Mouse (Mus musculus) forebrain, embryonic 11.5 days (tissue): ENCODE results near the gene Prmt3. TPM values are rescaled to one million over a fixed set of nuclear protein-coding genes. Genes with fewer than 3 reads are reported as not detected.

Experiments used
- ATAC-seq: fragments of 200-750 bp; cut with Nextera tagmentation; replicated peaks from 2 replicates; pipeline ENCODE4 v1.8.0; 2017; ENCODE audit warnings: moderate TSS enrichment; ENCODE audit not compliant: low FRiP score
- DNase-seq: peaks from one replicate; pipeline ENCODE4 v3.0.0-alpha.2; 2017; ENCODE audit warnings: low spot score
- H3K27ac ChIP-seq: fragments of 300-500 bp; sonication (generic); 2 replicates; pipeline ENCODE4 v1.5.1; 2014; ENCODE audit warnings: low read depth, low read length
- H3K27me3 ChIP-seq: fragments of 300-500 bp; sonication (generic); 2 replicates; pipeline ENCODE4 v1.6.1; 2014; ENCODE audit warnings: mild to moderate bottlenecking, low read length, mixed read lengths; ENCODE audit not compliant: control insufficient read depth, insufficient read depth
- H3K36me3 ChIP-seq: fragments of 300-500 bp; sonication (generic); 2 replicates; pipeline ENCODE4 v1.6.1; 2014; ENCODE audit warnings: mild to moderate bottlenecking, low read length, moderate library complexity, mixed read lengths; ENCODE audit not compliant: control insufficient read depth, insufficient read depth
- H3K4me1 ChIP-seq: fragments of 300-500 bp; sonication (generic); replicated peaks from 2 replicates; pipeline ENCODE4 v1.6.1; 2014; ENCODE audit warnings: low read length, mixed read lengths; ENCODE audit not compliant: control insufficient read depth, insufficient read depth
- H3K4me2 ChIP-seq: fragments of 300-500 bp; sonication (generic); 2 replicates; pipeline ENCODE4 v1.6.1; 2014; ENCODE audit warnings: low read depth, mild to moderate bottlenecking, low read length, moderate library complexity, mixed read lengths; ENCODE audit not compliant: severe bottlenecking
- H3K4me3 ChIP-seq: fragments of 300-500 bp; sonication (generic); 2 replicates; pipeline ENCODE4 v1.5.1; 2014; ENCODE audit warnings: low read depth, low read length
- H3K9ac ChIP-seq: fragments of 300-500 bp; sonication (generic); 2 replicates; pipeline ENCODE4 v1.6.1; 2014; ENCODE audit warnings: low read length
- H3K9me3 ChIP-seq: fragments of 300-500 bp; sonication (generic); 2 replicates; pipeline ENCODE4 v1.6.1; 2016; ENCODE audit warnings: low read length, mixed read lengths; ENCODE audit not compliant: control insufficient read depth
- WGBS: fragments of 180-500 bp; shearing (Covaris S2); extraction: QIAGEN DNeasy Blood & Tissue Kit; methylation state at CpG from one replicate; pipeline ENCODE4 v1.1.7; 2014; 5-methylcytosine and 5-hydroxymethylcytosine counted together
- polyA plus RNA-seq: library from polyadenylated mRNA; unstranded; fragments of >200 nt; fragmentation: Nextera tagmentation; extraction: Ambion mirVana; gene quantifications from 2 replicates; pipeline ENCODE4 v1.2.1, GENCODE M21; 2014

Gene Prmt3
- polyA plus RNA-seq, 1 experiment from 2014 or later = 63.8 TPM

- Histone ChIP-seq H3K4me2 (no peak overlapping the region), H3K4me1 (no peaks in the 10 kb centered on the region), H3K27me3 (no peaks in the 10 kb centered on the region; the same call in 1 of the 2 replicates), H3K27ac (no peak overlapping the region), H3K4me3 (no peak overlapping the region), H3K9me3 (no peaks in the 10 kb centered on the region), H3K36me3 (no peaks in the 10 kb centered on the region; the same call in none of the 2 replicates), H3K9ac (no peak overlapping the region)
- DNase-seq (no peak), ATAC-seq (no peak)
- WGBS = 96% methylated on average over 2 of the region's 2 CpGs
Observed at GRCm38 (mm10) chr7:49783017-49783416, 4.9 kb downstream of the Prmt3 start.

- Histone ChIP-seq H3K4me1 (no peaks in the 10 kb centered on the region), H3K9me3 (no peaks in the 10 kb centered on the region), H3K4me3 (no peak overlapping the region), H3K27ac (no peak overlapping the region), H3K36me3 (no peaks in the 10 kb centered on the region; the same call in none of the 2 replicates), H3K27me3 (no peaks in the 10 kb centered on the region), H3K4me2 (no peak overlapping the region), H3K9ac (no peak overlapping the region)
- 94% methylated on average over 7 of the region's 7 CpGs for WGBS
- ATAC-seq (no peak), DNase-seq (no peak)
Observed at GRCm38 (mm10) chr7:49785141-49785540, 7.0 kb downstream of the Prmt3 start.

GRCm38 (mm10) chr7:49786618-49787382 lies 8.7 kb downstream of the Prmt3 start:
- Histone ChIP-seq H3K27me3 (no peaks in the 10 kb centered on the region), H3K4me3 (no peak overlapping the region), H3K9me3 (no peaks in the 10 kb centered on the region), H3K4me1 (no peaks in the 10 kb centered on the region), H3K27ac (no peak overlapping the region), H3K36me3 (no peaks in the 10 kb centered on the region; the same call in none of the 2 replicates), H3K4me2 (no peak overlapping the region), H3K9ac (no peak overlapping the region)
- WGBS = 71% methylated on average over 12 of the region's 12 CpGs
- DNase-seq (peak; percentile 83), ATAC-seq (no peak)

GRCm38 (mm10) chr7:49787383-49787645 lies 9.2 kb downstream of the Prmt3 start:
- Histone ChIP-seq H3K4me3 (no peak overlapping the region), H3K4me1 (no peaks in the 10 kb centered on the region), H3K36me3 (no peaks in the 10 kb centered on the region; the same call in 1 of the 2 replicates), H3K9ac (no peak overlapping the region), H3K27me3 (no peaks in the 10 kb centered on the region), H3K27ac (no peak overlapping the region), H3K4me2 (no peak overlapping the region), H3K9me3 (no peaks in the 10 kb centered on the region)
- DNase-seq = no peak
- WGBS = 97% methylated on average over 3 of the region's 3 CpGs
- ATAC-seq = no peak

- no peaks in the 10 kb centered on the region; the same call in 1 of the 2 replicates for H3K36me3 ChIP-seq
- H3K4me1 ChIP-seq = no peaks in the 10 kb centered on the region
- H3K27me3 ChIP-seq = no peaks in the 10 kb centered on the region
- no peak overlapping the region for H3K4me3 ChIP-seq
- no peaks in the 10 kb centered on the region for H3K9me3 ChIP-seq
- no peak overlapping the region for H3K27ac ChIP-seq
- WGBS = 87% methylated on average over 2 of the region's 2 CpGs
- DNase-seq = no peak
- H3K4me2 ChIP-seq = no peak overlapping the region
- no peak for ATAC-seq
- no peak overlapping the region for H3K9ac ChIP-seq
Observed at GRCm38 (mm10) chr7:49794304-49794703, 16.2 kb downstream of the Prmt3 start.

- Histone ChIP-seq H3K9me3 (no peaks in the 10 kb centered on the region), H3K4me2 (no peak overlapping the region), H3K4me3 (no peak overlapping the region), H3K4me1 (no peaks in the 10 kb centered on the region), H3K36me3 (no peaks in the 10 kb centered on the region; the same call in 1 of the 2 replicates), H3K27ac (no peak overlapping the region), H3K27me3 (no peaks in the 10 kb centered on the region), H3K9ac (no peak overlapping the region)
- WGBS = 74% methylated on average over 1 of the region's 1 CpGs
- DNase-seq = no peak
- ATAC-seq = no peak
Observed at GRCm38 (mm10) chr7:49797171-49797570, 19.0 kb downstream of the Prmt3 start.

GRCm38 (mm10) chr7:49803511-49803910 lies 25.4 kb downstream of the Prmt3 start:
- H3K4me3 ChIP-seq = no peak overlapping the region
- no peak overlapping the region for H3K9ac ChIP-seq
- no peaks in the 10 kb centered on the region for H3K4me1 ChIP-seq
- no peaks in the 10 kb centered on the region for H3K27me3 ChIP-seq
- no peak overlapping the region for H3K4me2 ChIP-seq
- H3K27ac ChIP-seq = no peak overlapping the region
- no peaks in the 10 kb centered on the region for H3K9me3 ChIP-seq
- ATAC-seq (no peak), DNase-seq (no peak)
- H3K36me3 ChIP-seq = no peaks in the 10 kb centered on the region; the same call in 1 of the 2 replicates
- WGBS = 86% methylated on average over 6 of the region's 6 CpGs

- Histone ChIP-seq H3K27me3 (no peaks in the 10 kb centered on the region), H3K4me2 (no peak overlapping the region), H3K9ac (no peak overlapping the region), H3K9me3 (no peaks in the 10 kb centered on the region), H3K36me3 (no peaks in the 10 kb centered on the region; the same call in 1 of the 2 replicates), H3K4me3 (no peak overlapping the region), H3K27ac (no peak overlapping the region), H3K4me1 (no peaks in the 10 kb centered on the region)
- DNase-seq (no peak), ATAC-seq (no peak)
- WGBS = 88% methylated on average over 5 of the region's 5 CpGs
Observed at GRCm38 (mm10) chr7:49804638-49805165, 26.6 kb downstream of the Prmt3 start.

GRCm38 (mm10) chr7:49805618-49806017 lies 27.5 kb downstream of the Prmt3 start:
- no peak for ATAC-seq
- no peak for DNase-seq
- Histone ChIP-seq H3K4me3 (no peak overlapping the region), H3K27ac (no peak overlapping the region), H3K27me3 (no peaks in the 10 kb centered on the region), H3K36me3 (no peaks in the 10 kb centered on the region; the same call in 1 of the 2 replicates), H3K9ac (no peak overlapping the region), H3K4me2 (no peak overlapping the region), H3K4me1 (no peaks in the 10 kb centered on the region), H3K9me3 (no peaks in the 10 kb centered on the region)
- 86% methylated on average over 3 of the region's 3 CpGs for WGBS
